Mouse (Mus musculus): Measurements from ENCODE around the gene Pdzd2. TPM values are rescaled to one million over a fixed set of nuclear protein-coding genes. Genes with fewer than 3 reads are reported as not detected.

The Pdzd2 gene
- polyA plus RNA-seq, 1 experiment, result 4.6 TPM

DNA sequence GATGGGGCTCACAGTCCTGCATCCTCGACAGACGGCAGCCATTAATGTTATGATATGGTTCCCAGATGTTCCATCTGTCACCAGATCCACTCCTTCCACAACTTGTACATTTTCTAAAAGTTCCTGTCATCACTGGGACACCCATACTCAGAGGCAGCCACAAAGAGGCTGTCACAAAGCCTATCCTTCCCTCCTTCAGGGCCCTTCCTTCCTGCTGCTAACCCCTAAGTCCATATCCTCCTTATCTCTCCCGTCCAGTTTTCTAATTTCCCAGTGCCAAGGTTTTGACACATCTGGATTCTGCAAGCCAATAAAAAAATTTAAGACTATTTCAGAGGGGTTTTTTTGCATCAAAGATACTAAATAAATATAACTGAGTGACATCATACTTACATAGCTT, 32.8 kb downstream of the Pdzd2 start:
- Histone ChIP-seq H3K4me1 (ENCODE audit: control insufficient read depth, insufficient read depth, low read length) (no peaks in the 10 kb centered on the region), H3K4me3 (replicated peaks; ENCODE audit: control insufficient read depth, low read depth, low read length) (no peak overlapping the region), H3K27ac (ENCODE audit: control insufficient read depth, insufficient read depth, low read depth, low read length, poor library complexity) (no peak overlapping the region)
- TF ChIP-seq CTCF (IDR thresholded peaks at IDR 0.05; ENCODE audit: control insufficient read depth, insufficient read depth, low read length) (no peak), POLR2A (IDR thresholded peaks at IDR 0.05; ENCODE audit: borderline replicate concordance, control insufficient read depth, low read depth, low read length) (no peak)
- WGBS, result 65% methylated on average over 3 of the region's 3 CpGs

DNA sequence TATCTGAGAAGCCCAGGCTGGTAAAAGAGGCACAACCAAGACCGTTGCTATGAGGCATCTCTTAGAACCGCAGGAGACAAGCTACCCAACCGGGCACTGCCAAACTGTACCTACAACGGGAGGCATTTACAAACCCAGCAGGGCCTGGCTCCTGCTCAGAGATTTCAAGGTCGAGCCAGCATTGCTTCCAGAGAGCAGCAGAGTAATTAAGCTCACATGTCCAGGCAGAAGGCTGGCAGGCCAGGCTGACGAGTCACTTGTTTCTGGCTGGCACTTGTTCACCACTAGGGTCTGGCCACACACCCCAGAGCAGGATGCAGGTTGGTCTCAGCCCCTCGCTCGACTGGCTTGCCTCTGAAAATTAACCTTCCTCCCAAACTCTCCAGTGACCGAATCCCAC, 39.4 kb downstream of the Pdzd2 start:
- Histone ChIP-seq H3K27ac (ENCODE audit: control insufficient read depth, insufficient read depth, low read depth, low read length, poor library complexity) (no peak overlapping the region), H3K4me3 (replicated peaks; ENCODE audit: control insufficient read depth, low read depth, low read length) (no peak overlapping the region), H3K4me1 (ENCODE audit: control insufficient read depth, insufficient read depth, low read length) (no peaks in the 10 kb centered on the region)
- 66% methylated on average over 9 of the region's 9 CpGs for WGBS
- no peak for TF ChIP-seq CTCF (IDR thresholded peaks at IDR 0.05; ENCODE audit: control insufficient read depth, insufficient read depth, low read length)
- no peak for TF ChIP-seq POLR2A (IDR thresholded peaks at IDR 0.05; ENCODE audit: borderline replicate concordance, control insufficient read depth, low read depth, low read length)

DNA sequence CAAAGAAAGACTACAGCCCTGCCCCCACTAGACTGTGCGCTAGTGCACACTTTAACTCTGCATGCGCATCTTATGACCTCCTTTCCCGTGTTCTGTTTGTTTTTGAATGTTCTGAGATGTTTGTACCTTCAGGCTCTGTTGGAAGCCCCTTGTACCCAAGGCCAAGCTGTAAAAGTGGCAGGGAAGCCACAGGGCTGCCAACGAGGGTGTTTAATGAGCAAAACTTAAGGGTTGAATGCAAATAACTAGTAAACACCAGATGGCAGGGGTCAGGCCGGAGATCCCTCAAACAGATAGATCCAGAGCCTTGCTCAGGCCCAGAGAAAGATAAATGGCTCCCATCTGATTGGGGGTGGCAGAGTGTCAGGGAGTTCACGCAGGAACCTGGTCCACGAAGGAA, 42.0 kb downstream of the Pdzd2 start:
- H3K4me1 ChIP-seq (ENCODE audit: control insufficient read depth, insufficient read depth, low read length), result no peaks in the 10 kb centered on the region
- TF ChIP-seq POLR2A (IDR thresholded peaks at IDR 0.05; ENCODE audit: borderline replicate concordance, control insufficient read depth, low read depth, low read length), result no peak
- no peak for TF ChIP-seq CTCF (IDR thresholded peaks at IDR 0.05; ENCODE audit: control insufficient read depth, insufficient read depth, low read length)
- WGBS, result 79% methylated on average over 7 of the region's 7 CpGs

GRCm38 (mm10) chr15:12696889-12697288, 42.8 kb downstream of the Pdzd2 start:
- 78% methylated on average over 8 of the region's 8 CpGs for WGBS
- no peak overlapping the region for H3K27ac ChIP-seq (ENCODE audit: control insufficient read depth, insufficient read depth, low read depth, low read length, poor library complexity)
- H3K4me1 ChIP-seq (ENCODE audit: control insufficient read depth, insufficient read depth, low read length), result no peaks in the 10 kb centered on the region
- no peak overlapping the region for H3K4me3 ChIP-seq (replicated peaks; ENCODE audit: control insufficient read depth, low read depth, low read length)
- TF ChIP-seq CTCF (IDR thresholded peaks at IDR 0.05; ENCODE audit: control insufficient read depth, insufficient read depth, low read length) (no peak), POLR2A (IDR thresholded peaks at IDR 0.05; ENCODE audit: borderline replicate concordance, control insufficient read depth, low read depth, low read length) (no peak)

More for the DNA sequence above, 42.0 kb downstream of the Pdzd2 start:
- Histone ChIP-seq H3K4me3 (replicated peaks; ENCODE audit: control insufficient read depth, low read depth, low read length) (no peak overlapping the region), H3K27ac (ENCODE audit: control insufficient read depth, insufficient read depth, low read depth, low read length, poor library complexity) (no peak overlapping the region)

DNA sequence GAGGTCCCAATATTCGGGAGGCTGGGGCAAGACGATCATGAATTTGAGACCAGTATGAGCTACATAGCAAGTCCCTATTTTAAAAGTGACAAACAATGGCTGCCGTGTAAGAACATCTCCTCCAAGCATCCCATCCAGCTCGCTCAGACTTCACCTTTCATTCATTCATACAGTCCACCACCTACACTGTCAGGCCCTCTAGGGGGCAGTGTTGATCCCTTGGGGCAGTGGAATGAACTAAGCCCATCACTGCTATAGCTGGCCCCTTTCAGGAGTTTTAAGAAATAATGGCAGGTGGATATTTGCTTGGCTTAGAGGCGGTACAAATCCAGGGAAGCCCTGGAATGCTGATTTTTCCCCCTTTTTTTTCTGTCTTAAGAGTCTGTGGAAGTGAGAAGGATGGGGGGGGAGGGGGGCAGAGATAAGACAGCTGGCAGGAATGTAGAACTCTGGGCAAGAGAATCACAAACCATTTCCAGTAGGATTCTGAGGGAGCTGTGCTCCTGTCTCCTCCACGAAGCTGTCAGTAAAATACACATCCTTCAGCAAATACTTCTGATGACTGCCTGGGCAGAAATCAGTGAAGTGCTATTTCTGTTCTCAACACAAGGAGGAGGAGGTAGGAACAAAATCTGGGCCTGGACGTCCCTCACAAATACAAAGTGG, 49.9 kb downstream of the Pdzd2 start:
- no peak overlapping the region for H3K4me3 ChIP-seq (replicated peaks; ENCODE audit: control insufficient read depth, low read depth, low read length)
- 79% methylated on average over 7 of the region's 7 CpGs for WGBS
- H3K27ac ChIP-seq (ENCODE audit: control insufficient read depth, insufficient read depth, low read depth, low read length, poor library complexity), result no peak overlapping the region
- no peaks in the 10 kb centered on the region for H3K4me1 ChIP-seq (ENCODE audit: control insufficient read depth, insufficient read depth, low read length)
- TF ChIP-seq CTCF (IDR thresholded peaks at IDR 0.05; ENCODE audit: control insufficient read depth, insufficient read depth, low read length) (peak; percentile 17; the same call in 1 of the 2 replicates), POLR2A (IDR thresholded peaks at IDR 0.05; ENCODE audit: borderline replicate concordance, control insufficient read depth, low read depth, low read length) (no peak)

GRCm38 (mm10) chr15:12682549-12682948, 57.2 kb downstream of the Pdzd2 start:
- TF ChIP-seq CTCF (IDR thresholded peaks at IDR 0.05; ENCODE audit: control insufficient read depth, insufficient read depth, low read length) (no peak), POLR2A (IDR thresholded peaks at IDR 0.05; ENCODE audit: borderline replicate concordance, control insufficient read depth, low read depth, low read length) (no peak)
- 71% methylated on average over 9 of the region's 9 CpGs for WGBS
- no peak overlapping the region for H3K4me3 ChIP-seq (replicated peaks; ENCODE audit: control insufficient read depth, low read depth, low read length)

GRCm38 (mm10) chr15:12681891-12682290, 57.8 kb downstream of the Pdzd2 start:
- Histone ChIP-seq H3K4me3 (replicated peaks; ENCODE audit: control insufficient read depth, low read depth, low read length) (no peak overlapping the region), H3K4me1 (ENCODE audit: control insufficient read depth, insufficient read depth, low read length) (no peaks in the 10 kb centered on the region), H3K27ac (ENCODE audit: control insufficient read depth, insufficient read depth, low read depth, low read length, poor library complexity) (no peak overlapping the region)
- WGBS, result 41% methylated on average over 2 of the region's 2 CpGs
- TF ChIP-seq POLR2A (IDR thresholded peaks at IDR 0.05; ENCODE audit: borderline replicate concordance, control insufficient read depth, low read depth, low read length), result no peak
- no peak for TF ChIP-seq CTCF (IDR thresholded peaks at IDR 0.05; ENCODE audit: control insufficient read depth, insufficient read depth, low read length)

More at GRCm38 (mm10) chr15:12682549-12682948, 57.2 kb downstream of the Pdzd2 start:
- H3K4me1 ChIP-seq (ENCODE audit: control insufficient read depth, insufficient read depth, low read length), result no peaks in the 10 kb centered on the region
- no peak overlapping the region for H3K27ac ChIP-seq (ENCODE audit: control insufficient read depth, insufficient read depth, low read depth, low read length, poor library complexity)

- TF ChIP-seq CTCF (IDR thresholded peaks at IDR 0.05; ENCODE audit: control insufficient read depth, insufficient read depth, low read length), result no peak
- TF ChIP-seq POLR2A (IDR thresholded peaks at IDR 0.05; ENCODE audit: borderline replicate concordance, control insufficient read depth, low read depth, low read length), result no peak
- WGBS, result 74% methylated on average over 7 of the region's 7 CpGs
- no peak overlapping the region for H3K4me3 ChIP-seq (replicated peaks; ENCODE audit: control insufficient read depth, low read depth, low read length)
- H3K27ac ChIP-seq (ENCODE audit: control insufficient read depth, insufficient read depth, low read depth, low read length, poor library complexity), result no peak overlapping the region
- no peaks in the 10 kb centered on the region for H3K4me1 ChIP-seq (ENCODE audit: control insufficient read depth, insufficient read depth, low read length)
Measured at GRCm38 (mm10) chr15:12680750-12681149, 59.0 kb downstream of the Pdzd2 start.

Measured in bone marrow, adult 2 months (tissue).